Mouse (Mus musculus): Measurements from ENCODE around the gene Rita1.
A peak's percentile ranks its signal among the peaks of the same experiment; 100 is the strongest.

Rita1 gene

GRCm38 (mm10) chr5:120612442-120612821 lies at the start of gene Rita1, which contains the start of gene Ddx54:
Gene Rita1 (minus strand): TSS chr5:120612589.
Gene Ddx54 (plus strand): TSS chr5:120612739.
- DNase-seq (ENCODE audit: low read depth, low spot score), result no peak

GRCm38 (mm10) chr5:120660816-120661215 lies 48.4 kb upstream of the Rita1 start:
- DNase-seq (ENCODE audit: low read depth, low spot score), result peak; percentile 64

- peak; percentile 88 for DNase-seq (ENCODE audit: low read depth, low spot score)
Measured at GRCm38 (mm10) chr5:120656281-120656751, 43.9 kb upstream of the Rita1 start.

GRCm38 (mm10) chr5:120653873-120654272 lies 41.5 kb upstream of the Rita1 start:
- DNase-seq (ENCODE audit: low read depth, low spot score), result no peak

- DNase-seq (ENCODE audit: low read depth, low spot score), result peak; percentile 45
Measured at GRCm38 (mm10) chr5:120652915-120653701, 40.7 kb upstream of the Rita1 start.

- no peak for DNase-seq (ENCODE audit: low read depth, low spot score)
Measured at GRCm38 (mm10) chr5:120651230-120651629, 38.8 kb upstream of the Rita1 start.

- DNase-seq (ENCODE audit: low read depth, low spot score), result no peak
Measured at GRCm38 (mm10) chr5:120649938-120650337, 37.5 kb upstream of the Rita1 start.

- DNase-seq (ENCODE audit: low read depth, low spot score), result no peak
Measured at GRCm38 (mm10) chr5:120649374-120649933, 37.1 kb upstream of the Rita1 start.

GRCm38 (mm10) chr5:120648569-120649373 lies 36.4 kb upstream of the Rita1 start, which contains the start of gene Rasal1:
Gene Rasal1 (plus strand): TSS chr5:120648812.
- DNase-seq (ENCODE audit: low read depth, low spot score), result peak; percentile 68

- peak; percentile 78 for DNase-seq (ENCODE audit: low read depth, low spot score)
Measured at GRCm38 (mm10) chr5:120647814-120648491, 35.6 kb upstream of the Rita1 start.

- DNase-seq (ENCODE audit: low read depth, low spot score), result no peak
Measured at GRCm38 (mm10) chr5:120647361-120647760, 35.0 kb upstream of the Rita1 start.

- no peak for DNase-seq (ENCODE audit: low read depth, low spot score)
Measured at GRCm38 (mm10) chr5:120645851-120646250, 33.5 kb upstream of the Rita1 start.

GRCm38 (mm10) chr5:120644227-120644626 lies 31.8 kb upstream of the Rita1 start:
- no peak for DNase-seq (ENCODE audit: low read depth, low spot score)

- DNase-seq (ENCODE audit: low read depth, low spot score), result no peak
Measured at GRCm38 (mm10) chr5:120643365-120644085, 31.1 kb upstream of the Rita1 start.

GRCm38 (mm10) chr5:120640094-120640493 lies 27.7 kb upstream of the Rita1 start:
- no peak for DNase-seq (ENCODE audit: low read depth, low spot score)

- no peak for DNase-seq (ENCODE audit: low read depth, low spot score)
Measured at GRCm38 (mm10) chr5:120635633-120636032, 23.2 kb upstream of the Rita1 start.

GRCm38 (mm10) chr5:120634860-120635259 lies 22.5 kb upstream of the Rita1 start:
- DNase-seq (ENCODE audit: low read depth, low spot score), result no peak

GRCm38 (mm10) chr5:120634131-120634530 lies 21.7 kb upstream of the Rita1 start, which contains the start of gene Cfap73:
Gene Cfap73 (minus strand): TSS chr5:120634235.
- DNase-seq (ENCODE audit: low read depth, low spot score), result no peak

GRCm38 (mm10) chr5:120631892-120632291 lies 19.5 kb upstream of the Rita1 start:
- no peak for DNase-seq (ENCODE audit: low read depth, low spot score)

- no peak for DNase-seq (ENCODE audit: low read depth, low spot score)
Measured at GRCm38 (mm10) chr5:120631128-120631527, 18.7 kb upstream of the Rita1 start.

- no peak for DNase-seq (ENCODE audit: low read depth, low spot score)
Measured at GRCm38 (mm10) chr5:120628624-120629023, 16.2 kb upstream of the Rita1 start.
